Mouse (Mus musculus) ES-E14 (cell line): ENCODE data around the gene Sfrp5. TPM values are rescaled to one million over a fixed set of nuclear protein-coding genes. Genes with fewer than 3 reads are reported as not detected.

Source experiments
- DNase-seq: peaks from one replicate; pipeline ENCODE4 v3.0.0-alpha.2; 2013; ENCODE audit warnings: low read depth, low spot score
- H3K27ac ChIP-seq: 2 replicates; pipeline ENCODE4 v1.5.1; 2012; ENCODE audit warnings: low read depth, mild to moderate bottlenecking, low read length, moderate library complexity, mixed read lengths; ENCODE audit not compliant: poor library complexity, insufficient read depth, severe bottlenecking
- H3K36me3 ChIP-seq: 2 replicates; pipeline ENCODE4 v1.6.1; 2012; ENCODE audit warnings: mild to moderate bottlenecking, low read length, moderate library complexity, mixed read lengths; ENCODE audit not compliant: control insufficient read depth, poor library complexity, insufficient read depth, severe bottlenecking
- H3K4me1 ChIP-seq, 2 experiments: fragments of 150-350 bp in 1 of 2; sonication (generic) in 1 of 2; 2 replicates each; pipeline ENCODE4 v1.6.1; 2012; ENCODE audit warnings: low read length in 2 of 2, mild to moderate bottlenecking in 1 of 2, mixed read lengths in 1 of 2; ENCODE audit not compliant: control insufficient read depth in 2 of 2, insufficient read depth in 2 of 2, poor library complexity in 1 of 2
- H3K4me3 ChIP-seq, 2 experiments: fragments of 150-350 bp in 1 of 2; sonication (generic) in 1 of 2; 2 replicates each; pipeline ENCODE4 v1.5.1; 2012; ENCODE audit warnings: low read length in 2 of 2, low read depth in 1 of 2, mild to moderate bottlenecking in 1 of 2, mixed read lengths in 1 of 2; ENCODE audit not compliant: insufficient read depth in 1 of 2, poor library complexity in 1 of 2, severe bottlenecking in 1 of 2
- H3K9ac ChIP-seq: 2 replicates; pipeline ENCODE4 v1.6.1; 2012; ENCODE audit warnings: low read depth, mild to moderate bottlenecking, low read length, mixed read lengths; ENCODE audit not compliant: poor library complexity, insufficient read depth, severe bottlenecking
- H3K9me3 ChIP-seq: fragments of 150-350 bp; sonication (generic); 2 replicates; pipeline ENCODE4 v1.6.1; 2012; ENCODE audit warnings: low read depth, mild to moderate bottlenecking, low read length; ENCODE audit not compliant: control insufficient read depth, insufficient read depth
- CHD2 ChIP-seq: IDR thresholded peaks from 2 replicates; pipeline ENCODE4 v1.6.1; 2014; ENCODE audit warnings: mild to moderate bottlenecking, low read depth, low read length, inconsistent platforms
- HCFC1 ChIP-seq: IDR thresholded peaks from 2 replicates; pipeline ENCODE4 v1.6.1; 2012; ENCODE audit warnings: low read length, inconsistent platforms, borderline replicate concordance; ENCODE audit not compliant: insufficient read depth
- MAFK ChIP-seq: IDR thresholded peaks from 2 replicates; pipeline ENCODE4 v1.6.1; 2014; ENCODE audit warnings: mild to moderate bottlenecking, low read depth, low read length, inconsistent platforms; ENCODE audit not compliant: insufficient read depth
- ZC3H11A ChIP-seq: IDR thresholded peaks from 2 replicates; pipeline ENCODE4 v1.6.1; 2012; ENCODE audit warnings: low read depth, mild to moderate bottlenecking, inconsistent platforms, low read length, borderline replicate concordance
- ZNF384 ChIP-seq: IDR thresholded peaks from 2 replicates; pipeline ENCODE4 v1.6.1; 2012; ENCODE audit warnings: low read depth, low read length, inconsistent platforms
- in situ Hi-C, 2 experiments: fragments of 600-800 bp; cut with MboI; formaldehyde crosslinking; loops; one replicate each; pipeline ENCODE4 v1.15.1; 2025; ENCODE audit warnings: low sequenced_read_pairs in 2 of 2, inconsistent platforms in 1 of 2; ENCODE audit not compliant: unreplicated experiment in 2 of 2
- total RNA-seq: library from RNA; depleted of rRNA; stranded (reverse); fragments of 300-350 nt; gene quantifications from 2 replicates; pipeline ENCODE4 v1.2.3, GENCODE M21; 2012; rRNA removed

Gene Sfrp5
- total RNA-seq = 6.0 and 7.2 TPM in 2 replicates

DNA sequence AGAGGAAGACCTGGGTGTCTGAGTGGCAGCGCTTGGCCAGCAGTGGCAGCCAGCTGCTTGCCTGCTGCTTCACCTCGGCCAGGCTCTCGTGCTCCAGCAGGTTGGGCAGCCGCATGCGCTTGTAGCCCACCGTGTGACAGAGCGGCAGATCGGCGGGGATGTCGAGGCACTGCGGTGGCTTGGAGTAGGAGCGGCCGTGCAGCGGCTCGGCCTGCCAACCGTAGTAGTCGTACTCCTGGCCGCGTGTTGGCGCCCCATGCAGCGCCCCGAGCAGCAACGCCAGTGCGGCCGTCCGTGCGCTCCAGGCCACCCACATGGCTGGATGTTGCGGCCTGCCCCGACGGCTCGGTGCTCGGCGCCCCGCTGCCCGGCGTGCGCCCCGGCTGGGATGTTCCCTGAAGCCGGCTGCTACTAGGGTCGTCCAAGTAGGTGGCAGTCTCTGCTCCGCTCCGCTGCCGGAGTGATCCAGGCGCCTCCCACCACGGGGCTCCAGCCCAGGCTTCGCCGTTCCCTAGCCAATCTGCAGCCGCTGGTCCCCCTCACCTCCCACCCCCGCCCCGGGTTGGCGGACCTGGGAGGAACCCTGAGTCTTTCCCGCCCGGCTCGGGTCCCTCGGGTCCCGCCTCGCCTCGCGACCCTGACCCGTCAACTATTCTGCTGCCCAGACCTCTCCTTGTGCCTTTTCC, at the start of gene Sfrp5:
Sfrp5 (minus strand) TSS at position 557 of the 686 bp plus-strand sequence.
- DNase-seq = no peak
- Histone ChIP-seq H3K4me3 (peak within 1 kb of the TSS; percentile 63 to 64), H3K27ac (no peak within 1 kb of the TSS), H3K9ac (peak within 1 kb of the TSS; percentile 51), H3K36me3 (no peaks in the 10 kb centered on the region), H3K4me1 (peaks cover 0 to 6% of the 10 kb centered on the region in 2 experiments; a peak in 2 of 4 replicates), H3K9me3 (no peaks in the 10 kb centered on the region)
- TF ChIP-seq ZNF384 (no peak), CHD2 (no peak), MAFK (no peak), ZC3H11A (no peak), HCFC1 (no peak)
- in situ Hi-C loops = no loop called here

DNA sequence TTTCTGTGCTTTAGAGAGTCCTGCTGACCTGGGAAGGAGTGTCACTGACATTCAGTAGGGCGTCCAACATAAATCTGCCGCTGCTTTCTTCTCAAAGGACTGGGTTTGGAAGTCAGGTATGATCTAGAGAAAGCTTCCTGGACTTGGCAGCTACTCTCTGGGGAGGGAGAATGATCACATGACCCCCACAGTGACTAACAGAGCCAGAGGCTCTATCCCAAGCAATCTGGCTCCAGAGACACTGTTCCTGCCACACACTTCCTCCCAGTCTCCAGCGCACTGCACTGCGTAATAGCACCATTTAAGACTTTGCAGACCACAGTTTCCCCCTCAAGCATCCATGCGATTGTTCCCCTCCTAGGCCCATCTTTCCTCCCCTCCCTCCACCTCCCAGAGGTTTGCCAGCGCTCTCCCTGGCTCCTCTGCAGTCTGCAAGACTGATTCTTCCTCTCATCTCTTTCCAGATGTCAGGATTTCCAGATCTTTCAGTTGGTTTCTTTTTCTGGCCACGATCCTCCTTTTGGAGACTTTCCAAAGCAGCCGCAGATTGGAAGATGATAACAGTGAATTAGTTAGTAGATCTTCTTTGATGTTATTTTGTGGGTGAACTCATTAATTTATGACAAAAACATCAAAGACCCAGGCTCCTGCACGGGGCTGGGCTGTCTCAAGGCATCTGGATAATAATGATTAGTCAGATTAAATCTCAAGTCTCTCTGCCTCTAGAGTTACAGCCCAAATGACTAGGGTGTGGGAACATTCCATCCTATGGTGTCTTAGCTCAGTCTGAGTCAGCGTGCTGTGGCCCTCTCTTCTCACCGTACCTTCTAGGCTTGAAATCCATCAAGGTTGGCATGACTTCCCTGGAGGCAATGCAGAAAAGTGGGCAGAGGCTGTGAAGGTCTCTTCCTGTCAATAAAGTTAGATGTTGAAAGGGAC, 48.2 kb upstream of the Sfrp5 start:
- DNase-seq = no peak
- no peak overlapping the region for H3K27ac ChIP-seq
- H3K9ac ChIP-seq = no peak overlapping the region
- TF ChIP-seq MAFK (no peak), ZNF384 (no peak), CHD2 (no peak), HCFC1 (no peak), ZC3H11A (no peak)
- no peaks in the 10 kb centered on the region for H3K9me3 ChIP-seq
- H3K4me1 ChIP-seq = no peaks in the 10 kb centered on the region
- in situ Hi-C loops = no loop called here
- no peaks in the 10 kb centered on the region for H3K36me3 ChIP-seq
- no peak overlapping the region for H3K4me3 ChIP-seq

DNA sequence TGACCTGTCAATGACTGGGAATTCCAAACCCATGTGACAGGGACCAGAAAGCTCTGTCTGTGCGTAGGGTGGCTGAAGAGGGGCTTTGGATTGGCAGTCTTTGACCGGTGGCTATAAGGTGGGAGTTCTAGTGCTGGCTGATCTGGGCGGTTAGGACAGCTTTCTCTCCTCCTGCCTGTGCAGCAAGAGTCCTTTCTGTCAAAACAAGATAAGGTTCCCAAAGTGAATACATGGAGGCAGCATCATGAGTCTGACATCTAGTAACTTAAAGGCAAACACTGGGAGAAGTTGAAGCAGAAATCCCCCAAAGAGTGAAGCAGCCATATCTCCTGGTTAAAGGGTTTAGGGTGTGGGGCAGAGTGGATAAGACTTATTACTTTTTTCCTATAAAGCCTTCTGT, 45.5 kb upstream of the Sfrp5 start, which contains the start of gene Golga7b:
Golga7b (plus strand) TSS at position 56 of the 400 bp plus-strand sequence.
- Histone ChIP-seq H3K9me3 (no peaks in the 10 kb centered on the region), H3K9ac (no peak within 1 kb of the TSS), H3K27ac (no peak within 1 kb of the TSS), H3K36me3 (no peaks in the 10 kb centered on the region), H3K4me3 (no peak within 1 kb of the TSS), H3K4me1 (no peaks in the 10 kb centered on the region)
- TF ChIP-seq MAFK = no peak
- no peak for TF ChIP-seq ZC3H11A
- no peak for TF ChIP-seq CHD2
- TF ChIP-seq ZNF384 = no peak
- TF ChIP-seq HCFC1 = no peak
- no peak for DNase-seq
- in situ Hi-C loops = no loop called here

DNA sequence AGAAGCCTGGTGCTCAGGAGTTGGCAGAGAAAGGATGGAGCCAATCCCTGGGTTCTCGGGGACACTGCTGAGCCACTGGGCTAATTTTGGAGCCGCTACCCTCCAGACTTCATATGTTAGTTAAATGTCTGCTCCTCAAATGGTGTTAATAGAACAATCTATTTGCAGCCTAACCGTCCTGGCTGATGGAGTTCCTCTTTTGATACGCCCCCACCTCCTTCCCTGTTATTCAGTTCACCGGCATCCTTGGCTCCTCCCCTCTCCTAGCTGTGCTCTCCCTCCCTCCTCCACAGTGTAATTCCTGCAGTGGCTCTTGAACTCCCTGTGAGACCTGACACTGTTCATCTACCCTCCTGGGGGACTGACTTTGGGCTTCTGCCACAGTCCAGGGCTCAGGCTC, 44.6 kb upstream of the Sfrp5 start:
- no peak for TF ChIP-seq CHD2
- TF ChIP-seq ZNF384 = no peak
- TF ChIP-seq MAFK = no peak
- no peak for TF ChIP-seq ZC3H11A
- TF ChIP-seq HCFC1 = no peak
- in situ Hi-C loops = no loop called here
- H3K9ac ChIP-seq = no peak overlapping the region

More for the DNA sequence above, 44.6 kb upstream of the Sfrp5 start:
- Histone ChIP-seq H3K9me3 (no peaks in the 10 kb centered on the region), H3K36me3 (no peaks in the 10 kb centered on the region), H3K4me3 (no peak overlapping the region), H3K4me1 (no peaks in the 10 kb centered on the region), H3K27ac (no peak overlapping the region)
- no peak for DNase-seq
